Mouse (Mus musculus): ENCODE measurements at regions not wholly inside any gene's neighbourhood (a gene's known extent, or its start where the extent isn't known, plus 50 kb on each side); places are given as distances from the start of the nearest gene placed in this dataset.

GRCm38 (mm10) chr11:71886771-71887170, 137.1 kb downstream of the Wscd1 start:
- H3K4me1 ChIP-seq (ENCODE audit: control insufficient read depth in 1 of 2, insufficient read depth in 2 of 2, low read length in 2 of 2), result no peaks in the 10 kb centered on the region
- H3K4me3 ChIP-seq (ENCODE audit: control insufficient read depth in 1 of 2, insufficient read depth in 1 of 2, low read depth in 2 of 2, low read length in 2 of 2), result no peak overlapping the region
- H3K79me2 ChIP-seq (ENCODE audit: control insufficient read depth, insufficient read depth, low read length, poor library complexity), result no peaks in the 10 kb centered on the region
- no peaks in the 10 kb centered on the region for H3K36me3 ChIP-seq (ENCODE audit: control insufficient read depth in 1 of 2, insufficient read depth in 2 of 2, low read length in 2 of 2)
- TF ChIP-seq TAL1 (IDR thresholded peaks at IDR 0.05; ENCODE audit: low read length) (no peak), ZC3H11A (IDR thresholded peaks at IDR 0.05; ENCODE audit: low read depth, low read length) (no peak), E2F4 (IDR thresholded peaks at IDR 0.05; ENCODE audit: borderline replicate concordance, low read depth, low read length) (no peak), MAFK (IDR thresholded peaks at IDR 0.05; ENCODE audit: borderline replicate concordance, low read depth, low read length) (no peak), GATA1 (IDR thresholded peaks at IDR 0.05; ENCODE audit: low read depth, low read length) (no peak), KAT2A (conservative IDR thresholded peaks at IDR 0.05; ENCODE audit: low read depth, low read length) (no peak), TCF12 (IDR thresholded peaks at IDR 0.05; ENCODE audit: low read depth, low read length) (no peak), MAZ (IDR thresholded peaks at IDR 0.05; ENCODE audit: low read depth, low read length) (no peak), BHLHE40 (IDR thresholded peaks at IDR 0.05; ENCODE audit: borderline replicate concordance, low read depth, low read length) (no peak), POLR2A (IDR thresholded peaks at IDR 0.05; ENCODE audit: control insufficient read depth in 1 of 2, insufficient read depth in 1 of 2, low read depth in 1 of 2, low read length in 2 of 2, poor library complexity in 1 of 2) (no peak), ETS1 (IDR thresholded peaks at IDR 0.05; ENCODE audit: low read depth, low read length) (no peak), MXI1 (IDR thresholded peaks at IDR 0.05; ENCODE audit: low read depth, low read length) (no peak), UBTF (IDR thresholded peaks at IDR 0.05; ENCODE audit: borderline replicate concordance, insufficient read depth, low read depth, low read length) (no peak), ELF1 (IDR thresholded peaks at IDR 0.05; ENCODE audit: low read depth, low read length) (no peak), NELFE (IDR thresholded peaks at IDR 0.05; ENCODE audit: low read depth, low read length) (no peak), RCOR1 (IDR thresholded peaks at IDR 0.05; ENCODE audit: low read depth, low read length) (no peak), HCFC1 (IDR thresholded peaks at IDR 0.05; ENCODE audit: low read depth, low read length) (no peak), USF1 (IDR thresholded peaks at IDR 0.05; ENCODE audit: low read depth, low read length) (no peak), MEF2A (IDR thresholded peaks at IDR 0.05; ENCODE audit: extremely low read depth, insufficient replicate concordance, low read depth, low read length, poor library complexity, severe bottlenecking) (no peak), USF2 (IDR thresholded peaks at IDR 0.05; ENCODE audit: borderline replicate concordance in 1 of 2, insufficient read depth in 1 of 2, low read depth in 1 of 2, low read length in 2 of 2) (no peak)
- no peak overlapping the region for H3K27ac ChIP-seq (ENCODE audit: control insufficient read depth, low read depth, low read length)
- no peaks in the 10 kb centered on the region for H3K9me3 ChIP-seq (replicated peaks; ENCODE audit: insufficient read depth, low read length)
- H3K27me3 ChIP-seq (ENCODE audit: control insufficient read depth in 1 of 2, insufficient read depth in 2 of 2, low read length in 2 of 2), result no peaks in the 10 kb centered on the region
- no peak for DNase-seq (ENCODE audit: low read depth, low spot score)
- no peak overlapping the region for H3K9ac ChIP-seq (ENCODE audit: control insufficient read depth, low read depth, low read length, poor library complexity, severe bottlenecking)

GRCm38 (mm10) chr11:71884861-71885260, 135.1 kb downstream of the Wscd1 start:
- H3K27ac ChIP-seq (ENCODE audit: control insufficient read depth, low read depth, low read length), result no peak overlapping the region

More at GRCm38 (mm10) chr11:71884861-71885260, 135.1 kb downstream of the Wscd1 start:
- Histone ChIP-seq H3K9ac (ENCODE audit: control insufficient read depth, low read depth, low read length, poor library complexity, severe bottlenecking) (no peak overlapping the region), H3K4me3 (ENCODE audit: control insufficient read depth in 1 of 2, insufficient read depth in 1 of 2, low read depth in 2 of 2, low read length in 2 of 2) (no peak overlapping the region), H3K4me1 (ENCODE audit: control insufficient read depth in 1 of 2, insufficient read depth in 2 of 2, low read length in 2 of 2) (no peaks in the 10 kb centered on the region), H3K79me2 (ENCODE audit: control insufficient read depth, insufficient read depth, low read length, poor library complexity) (no peaks in the 10 kb centered on the region), H3K9me3 (replicated peaks; ENCODE audit: insufficient read depth, low read length) (no peaks in the 10 kb centered on the region), H3K27me3 (ENCODE audit: control insufficient read depth in 1 of 2, insufficient read depth in 2 of 2, low read length in 2 of 2) (no peaks in the 10 kb centered on the region), H3K36me3 (ENCODE audit: control insufficient read depth in 1 of 2, insufficient read depth in 2 of 2, low read length in 2 of 2) (no peaks in the 10 kb centered on the region)
- DNase-seq (ENCODE audit: low read depth, low spot score), result no peak
- no peak for TF ChIP-seq BHLHE40 (IDR thresholded peaks at IDR 0.05; ENCODE audit: borderline replicate concordance, low read depth, low read length)
- TF ChIP-seq ZMIZ1 (IDR thresholded peaks at IDR 0.05; ENCODE audit: low read depth, low read length), result no peak
- TF ChIP-seq ZC3H11A (IDR thresholded peaks at IDR 0.05; ENCODE audit: low read depth, low read length), result no peak
- no peak for TF ChIP-seq USF1 (IDR thresholded peaks at IDR 0.05; ENCODE audit: low read depth, low read length)
- no peak for TF ChIP-seq CTCF (IDR thresholded peaks at IDR 0.05 in 2 of 3, conservative IDR thresholded peaks at IDR 0.05 in 1 of 3; ENCODE audit: control insufficient read depth in 1 of 3, insufficient read depth in 1 of 3, low read depth in 2 of 3, low read length in 3 of 3, poor library complexity in 1 of 3, severe bottlenecking in 1 of 3)
- TF ChIP-seq NRF1 (IDR thresholded peaks at IDR 0.05; ENCODE audit: insufficient read depth, low read depth, low read length, poor library complexity, severe bottlenecking), result no peak
- no peak for TF ChIP-seq MYC (IDR thresholded peaks at IDR 0.05; ENCODE audit: low read depth, low read length)
- TF ChIP-seq MEF2A (IDR thresholded peaks at IDR 0.05; ENCODE audit: extremely low read depth, insufficient replicate concordance, low read depth, low read length, poor library complexity, severe bottlenecking), result no peak
- TF ChIP-seq SMC3 (IDR thresholded peaks at IDR 0.05; ENCODE audit: low read depth, low read length), result no peak
- no peak for TF ChIP-seq KAT2A (conservative IDR thresholded peaks at IDR 0.05; ENCODE audit: low read depth, low read length)
